Mouse (Mus musculus): ENCODE data around the gene 6030468B19Rik. TPM values are rescaled to one million over a fixed set of nuclear protein-coding genes. Genes with fewer than 3 reads are reported as not detected.
"Not testable (repeated sequence)": the region's sequence is repeated elsewhere in the genome, so short reads cannot be mapped to it uniquely, and the experiment has no call there.

6030468B19Rik gene
- total RNA-seq, 2 experiments from 2014 or later = 0.87 to 1.7 TPM

DNA sequence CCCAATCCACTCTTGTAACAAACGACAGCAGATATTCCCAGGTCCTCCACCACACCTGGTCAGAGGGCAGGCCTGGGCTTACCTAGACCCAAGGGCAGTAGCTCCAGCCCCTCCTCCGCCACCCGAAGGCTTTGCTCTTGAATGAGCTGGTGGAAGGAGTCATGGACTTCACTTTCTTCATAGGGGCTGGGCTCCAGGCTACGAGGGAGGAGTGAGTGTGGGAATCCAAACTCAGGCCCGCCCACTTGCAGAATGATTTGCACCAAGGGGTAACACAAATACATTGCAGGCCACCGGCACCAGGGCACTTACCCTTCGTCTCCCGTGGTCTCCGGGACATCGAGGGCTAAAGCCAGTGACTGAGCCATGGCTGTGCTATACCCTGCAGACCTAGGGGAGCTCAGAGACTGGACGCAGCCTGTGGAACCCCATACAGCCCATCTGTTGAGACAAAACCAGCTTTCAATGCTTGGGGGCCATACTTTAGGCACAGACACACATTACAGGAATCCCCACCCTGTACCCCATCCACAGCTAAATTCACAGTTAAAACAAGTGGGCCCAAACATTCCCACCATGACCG is 18.5 kb upstream of the 6030468B19Rik start:
- DNase-seq (ENCODE audit: low spot score in 2 of 2) = no peak

DNA sequence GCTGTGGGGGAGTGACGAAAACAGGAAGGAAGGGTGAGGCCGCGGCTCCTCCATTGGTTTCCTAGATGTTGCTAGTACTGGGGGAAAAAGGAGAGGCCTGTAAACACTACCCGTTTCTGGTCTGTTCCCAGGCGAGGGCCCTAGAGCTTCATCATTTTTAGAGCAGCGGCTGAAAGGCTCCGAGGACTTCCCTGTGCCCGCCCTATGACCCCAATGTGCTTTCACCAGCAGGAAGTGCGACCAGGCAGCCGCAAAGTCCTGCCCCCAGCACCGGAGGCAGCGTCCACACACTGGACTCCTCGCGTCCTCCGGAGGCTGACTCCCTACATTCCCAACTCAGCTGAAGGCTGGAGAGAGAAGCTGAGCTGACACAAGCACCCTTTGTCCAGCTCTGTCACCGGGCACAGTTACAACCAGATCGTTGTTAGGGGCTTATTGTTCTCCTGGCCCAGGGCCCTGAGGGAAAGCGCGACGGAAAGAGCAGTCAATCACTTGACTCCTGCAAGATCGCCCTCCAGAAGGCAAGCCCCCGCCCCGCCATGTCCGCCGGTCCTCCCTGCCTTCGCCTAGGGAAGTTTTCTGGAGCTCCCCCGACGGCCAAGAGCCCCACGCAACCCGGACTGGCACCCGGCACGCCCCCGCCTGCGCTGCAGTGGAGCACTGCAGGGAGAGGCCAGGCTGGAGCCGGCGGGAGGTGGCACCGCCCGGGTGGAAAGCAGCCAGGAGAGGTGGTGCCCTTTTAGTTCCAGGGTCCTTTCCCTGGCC is 17.8 kb upstream of the 6030468B19Rik start:
- DNase-seq (ENCODE audit: low spot score in 2 of 2) = peak; percentile 50 to 61

DNA sequence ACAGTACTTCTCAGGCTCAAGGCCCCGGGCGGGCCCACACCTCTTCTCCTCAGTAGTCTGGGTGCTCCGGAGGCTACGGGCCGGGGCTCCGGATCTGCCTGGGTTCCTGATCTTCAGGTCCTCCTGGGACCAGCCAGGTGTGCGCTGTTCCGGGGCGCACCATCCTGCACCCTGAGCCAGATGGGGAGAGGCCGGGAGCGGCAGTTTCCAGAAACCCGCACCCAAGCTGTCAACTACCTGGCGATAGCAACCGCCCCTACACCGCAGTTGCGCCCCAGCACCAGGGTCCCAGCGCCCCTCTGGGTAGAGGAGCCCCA is 17.3 kb upstream of the 6030468B19Rik start:
- no peak for DNase-seq (ENCODE audit: low spot score in 2 of 2)

DNA sequence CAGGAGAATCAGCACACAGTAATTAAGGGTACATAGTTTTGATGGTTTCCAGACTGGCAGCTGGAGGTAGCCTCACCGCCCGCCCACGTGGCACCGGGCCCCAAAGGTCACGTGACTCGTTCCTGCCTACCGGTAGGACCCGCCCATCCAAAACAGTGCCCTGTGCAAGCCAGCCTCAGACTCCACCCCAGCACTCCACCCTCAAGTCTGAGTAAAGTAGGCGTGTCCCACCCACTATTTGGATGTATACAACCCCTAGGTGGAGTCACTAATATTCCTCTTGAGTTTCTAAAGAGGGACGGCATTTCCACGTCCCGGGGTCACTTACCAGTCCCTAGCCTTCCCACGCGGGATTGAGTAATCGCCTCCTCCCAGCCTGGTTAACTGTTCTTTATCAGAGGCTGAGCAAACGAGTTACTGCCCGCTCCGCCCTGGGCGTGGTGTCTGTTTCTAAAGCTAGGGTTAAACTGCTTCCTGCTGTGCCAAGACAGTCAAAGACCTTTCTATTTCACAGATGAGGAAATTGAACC is 16.8 kb upstream of the 6030468B19Rik start:
- DNase-seq (ENCODE audit: low spot score in 2 of 2) = peak; percentile 62 to 81

DNA sequence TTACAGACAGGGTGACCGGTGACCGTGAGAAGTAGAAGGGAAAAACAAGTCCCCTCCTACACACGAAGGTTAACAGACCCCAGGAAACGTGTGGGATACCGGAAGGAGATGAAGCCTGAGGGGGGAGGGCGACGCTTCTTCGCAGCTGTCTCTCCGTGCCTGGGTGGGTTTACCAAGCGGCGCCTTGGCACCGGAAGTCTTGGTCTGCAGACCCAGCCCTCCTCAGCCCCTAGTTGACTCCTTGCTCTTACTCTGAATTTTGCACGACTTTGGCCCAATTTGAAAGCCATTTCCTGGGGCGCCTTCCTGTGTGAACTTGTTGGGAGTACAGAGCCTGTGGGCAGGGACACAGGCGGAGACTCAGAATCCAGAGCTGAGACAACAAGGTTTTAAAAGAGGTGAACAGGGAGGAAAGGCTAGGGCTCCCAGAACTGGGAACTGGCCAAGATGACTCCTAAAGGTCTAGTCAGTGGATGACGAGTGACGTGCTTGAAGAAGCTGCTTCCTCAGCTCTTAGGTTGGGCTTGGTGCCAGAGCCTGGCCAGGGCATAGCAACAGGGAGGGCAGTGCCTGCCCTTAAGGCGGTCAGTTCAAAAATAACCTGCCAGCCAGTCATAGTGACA is 16.1 kb upstream of the 6030468B19Rik start:
- DNase-seq (ENCODE audit: low spot score in 2 of 2) = peak in 1 of 2 experiments; percentile 69

DNA sequence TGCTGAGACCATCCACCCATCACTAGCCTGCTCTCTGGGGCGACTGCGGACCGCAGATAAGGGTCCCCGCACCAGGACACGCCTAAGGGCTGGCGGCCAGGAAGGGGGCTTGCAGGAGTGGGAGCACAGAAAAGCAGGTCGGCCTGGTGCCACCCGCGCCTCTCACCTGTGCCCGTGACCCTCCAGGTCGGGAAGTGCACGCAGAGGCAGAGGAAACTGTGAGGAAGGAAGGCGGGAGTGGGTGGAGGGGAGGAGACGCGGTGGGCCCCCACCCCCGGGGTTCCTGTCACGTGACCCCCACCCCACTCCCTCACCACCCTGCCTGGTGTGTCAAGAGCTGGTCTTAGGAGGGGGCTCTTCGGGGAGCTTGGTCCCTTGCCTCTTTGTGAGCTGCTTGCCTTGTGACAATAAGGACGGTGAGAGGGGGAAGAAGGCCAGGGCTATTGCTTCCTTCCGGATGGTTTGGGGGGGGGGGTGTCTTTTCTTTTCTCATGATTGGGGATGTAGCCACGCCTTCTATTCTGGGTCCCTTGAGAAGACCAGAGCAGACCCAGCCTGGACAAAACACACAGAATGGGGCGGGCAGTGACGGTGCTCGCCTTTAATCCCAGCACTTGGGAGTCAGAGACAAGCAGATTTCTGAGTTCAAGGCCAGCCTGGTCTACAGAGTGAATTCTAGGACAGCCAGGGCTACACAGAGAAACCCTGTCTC is 15.3 kb upstream of the 6030468B19Rik start, which contains the start of the genes Tmc8 and Tmc6:
Gene Tmc8 (plus strand): TSS at position 84 of the 712 bp plus-strand sequence.
Gene Tmc6 (minus strand): TSS at position 206 of the 712 bp plus-strand sequence.
- DNase-seq (ENCODE audit: low spot score in 2 of 2) = no peak

DNA sequence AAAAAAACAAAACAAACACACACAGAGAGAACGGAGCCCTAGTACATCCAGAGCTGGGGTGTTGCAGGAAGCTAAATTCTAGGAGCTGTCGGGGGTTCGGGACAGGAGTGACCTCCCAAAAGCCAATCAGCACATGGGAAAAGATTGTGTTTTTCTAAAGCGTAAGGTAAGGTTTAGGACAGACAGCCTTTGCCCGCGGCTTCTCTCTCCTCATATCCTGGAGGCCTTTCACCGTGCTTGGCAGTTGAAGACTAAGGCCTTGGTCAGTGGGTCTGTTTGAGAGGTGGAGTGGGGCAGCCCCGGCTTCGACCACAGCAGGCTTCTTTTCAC is 14.8 kb upstream of the 6030468B19Rik start:
- no peak for DNase-seq (ENCODE audit: low spot score in 2 of 2)

DNA sequence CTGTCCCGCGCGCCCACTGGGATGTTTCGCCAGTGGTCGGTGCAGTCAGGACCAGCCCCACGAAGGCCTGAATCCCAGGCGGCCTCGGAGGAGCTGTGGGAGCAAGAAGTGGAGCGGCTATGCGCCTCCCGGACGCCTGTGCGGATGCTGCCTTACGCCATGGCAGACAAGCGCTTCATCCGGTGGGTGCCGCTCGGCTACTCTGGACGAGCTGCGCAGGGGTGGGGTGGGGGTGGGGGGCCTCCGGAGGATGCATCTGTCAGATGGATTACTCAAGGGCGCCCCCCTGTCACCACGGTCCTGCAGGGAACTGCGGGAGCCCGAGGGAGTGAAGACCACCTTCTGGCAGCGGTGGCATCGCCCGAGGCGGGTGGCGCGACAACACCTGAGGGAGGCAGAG is 14.4 kb upstream of the 6030468B19Rik start:
- DNase-seq (ENCODE audit: low spot score in 2 of 2) = no peak

DNA sequence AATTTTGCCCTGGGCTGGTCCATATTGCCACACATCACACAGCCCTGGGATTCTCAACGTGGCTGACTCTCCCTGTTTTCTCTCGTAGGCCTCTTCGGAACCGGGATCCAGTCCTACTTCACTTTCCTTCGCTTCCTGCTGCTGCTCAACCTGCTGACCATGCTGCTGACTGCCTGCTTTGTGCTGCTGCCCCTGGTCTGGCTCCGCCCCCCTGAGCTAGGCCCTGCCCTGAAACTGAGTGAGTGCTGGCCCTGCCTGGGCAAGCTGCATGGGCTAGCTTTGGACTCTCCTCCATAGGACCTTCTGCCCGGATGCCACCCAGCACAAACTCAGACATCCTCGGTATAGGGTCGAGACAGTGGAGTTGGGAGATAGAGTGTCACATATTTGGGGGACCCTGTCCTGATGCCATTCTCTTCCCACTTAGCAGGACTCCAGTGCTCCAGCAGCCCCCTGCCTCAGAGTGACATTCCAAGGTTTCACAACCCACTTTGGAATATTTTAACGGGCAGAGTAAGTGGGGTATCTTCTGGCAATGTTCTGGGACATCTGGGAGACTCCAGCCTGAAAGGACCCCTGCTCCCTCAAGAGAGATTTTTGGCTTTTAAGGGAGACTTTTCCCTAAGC is 13.7 kb upstream of the 6030468B19Rik start:
- no peak for DNase-seq (ENCODE audit: low spot score in 2 of 2)

DNA sequence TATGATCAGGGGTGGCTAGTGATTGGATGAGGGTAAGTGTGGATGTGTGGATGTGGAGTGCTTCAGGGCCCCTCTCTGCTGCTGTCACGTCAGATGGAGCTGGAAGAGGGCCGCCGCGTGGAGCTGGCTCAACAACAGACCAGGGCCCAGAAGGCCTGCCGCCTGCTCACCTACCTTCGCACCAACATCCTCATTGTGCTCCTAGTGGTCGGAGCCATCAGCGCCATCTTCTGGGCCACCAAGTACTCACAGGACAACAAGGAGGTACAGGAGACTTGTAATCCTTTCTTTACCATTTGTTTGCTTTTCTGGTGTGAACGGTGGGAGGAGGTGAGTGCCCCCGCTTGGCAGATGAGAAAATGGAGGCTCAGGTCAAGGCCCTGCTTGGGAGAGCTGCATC is 11.2 kb upstream of the 6030468B19Rik start:
- DNase-seq (ENCODE audit: low spot score in 2 of 2) = no peak

DNA sequence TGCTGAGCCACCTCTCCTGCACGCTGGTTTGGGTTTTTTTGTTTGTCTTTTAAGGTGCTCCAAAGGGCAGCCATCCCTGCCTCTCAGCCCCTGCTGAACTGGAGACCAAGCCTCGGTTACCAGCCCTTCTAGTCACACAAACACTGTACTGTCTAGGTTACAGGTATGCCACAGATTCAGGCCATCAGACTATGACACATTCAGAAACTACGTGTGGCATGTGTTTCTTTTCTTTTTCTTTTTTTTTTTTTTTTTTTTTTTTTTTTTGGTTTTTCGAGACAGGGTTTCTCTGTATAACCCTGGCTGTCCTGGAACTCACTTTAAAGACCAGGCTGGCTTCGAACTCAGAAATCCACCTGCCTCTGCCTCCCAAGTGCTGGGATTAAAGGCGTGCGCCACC is 9.0 kb upstream of the 6030468B19Rik start:
- DNase-seq (ENCODE audit: low spot score in 2 of 2) = not testable (repeated sequence)

DNA sequence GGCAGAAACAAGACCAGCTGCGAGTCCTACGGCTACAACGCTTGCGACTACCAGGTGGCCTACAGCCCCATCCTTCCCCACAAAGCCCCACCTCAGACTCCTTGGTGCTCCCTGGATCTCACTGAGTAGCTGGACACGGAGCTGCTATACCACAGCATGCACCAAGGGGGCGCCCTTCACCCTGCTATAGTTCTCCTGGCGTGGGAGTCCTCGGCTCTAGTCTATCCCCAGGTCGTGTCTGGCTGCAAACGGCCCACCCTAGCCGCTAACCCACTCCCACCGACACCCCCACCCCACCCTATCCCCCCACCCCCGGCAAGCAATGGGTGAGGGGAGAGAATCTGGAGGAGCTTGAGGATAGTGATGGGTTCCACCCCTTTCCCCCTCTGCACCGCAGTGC is 7.2 kb upstream of the 6030468B19Rik start:
- DNase-seq (ENCODE audit: low spot score in 2 of 2) = peak in 1 of 2 experiments; percentile 61

DNA sequence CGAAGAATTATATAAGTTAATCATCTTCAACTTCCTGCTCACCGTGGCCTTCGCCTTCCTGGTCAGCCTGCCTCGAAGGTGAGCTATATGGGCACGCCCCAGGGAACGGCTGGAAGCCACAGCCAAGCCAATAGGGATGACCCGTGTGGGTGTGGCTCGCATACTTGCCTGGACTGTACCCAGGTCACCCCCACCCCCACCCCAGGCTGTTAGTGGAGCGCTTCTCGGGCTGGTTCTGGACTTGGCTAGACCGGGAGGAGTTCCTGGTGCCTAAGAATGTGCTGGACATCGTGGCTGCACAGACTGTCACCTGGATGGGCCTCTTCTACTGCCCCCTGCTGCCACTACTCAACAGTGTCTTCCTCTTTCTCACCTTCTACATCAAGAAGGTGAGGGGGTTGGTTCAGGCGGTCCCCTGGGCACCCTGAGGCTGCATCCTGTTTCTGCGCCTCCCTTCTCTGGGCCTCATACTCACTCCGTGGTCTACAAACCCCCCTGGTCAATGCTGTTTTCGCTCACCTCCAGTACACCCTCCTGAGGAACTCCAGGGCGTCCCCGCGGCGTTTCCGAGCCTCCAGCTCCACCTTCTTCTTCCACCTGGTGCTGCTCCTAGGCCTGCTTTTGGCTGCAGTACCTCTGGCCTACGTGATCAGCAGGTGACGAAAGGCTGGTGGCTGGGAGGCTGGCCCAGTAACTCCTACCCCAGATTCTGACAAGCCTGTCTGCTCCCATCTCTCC is 6.6 kb upstream of the 6030468B19Rik start:
- no peak for DNase-seq (ENCODE audit: low spot score in 2 of 2)

DNA sequence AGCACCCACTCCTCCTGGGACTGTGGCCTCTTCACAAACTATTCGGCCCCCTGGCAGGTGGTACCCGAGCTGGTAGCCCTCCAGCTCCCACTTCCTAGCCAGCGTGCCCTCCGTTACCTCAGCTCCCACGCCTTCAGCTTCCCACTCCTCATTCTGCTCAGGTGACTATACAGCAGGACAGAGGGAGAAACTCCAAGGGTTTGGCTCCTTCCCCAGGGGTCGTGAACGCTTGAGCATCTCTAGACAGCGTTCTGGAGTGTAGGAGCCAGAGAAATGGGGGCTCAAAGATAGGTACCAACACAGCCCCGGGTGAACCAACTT is 6.1 kb upstream of the 6030468B19Rik start:
- DNase-seq (ENCODE audit: low spot score in 2 of 2) = no peak

DNA sequence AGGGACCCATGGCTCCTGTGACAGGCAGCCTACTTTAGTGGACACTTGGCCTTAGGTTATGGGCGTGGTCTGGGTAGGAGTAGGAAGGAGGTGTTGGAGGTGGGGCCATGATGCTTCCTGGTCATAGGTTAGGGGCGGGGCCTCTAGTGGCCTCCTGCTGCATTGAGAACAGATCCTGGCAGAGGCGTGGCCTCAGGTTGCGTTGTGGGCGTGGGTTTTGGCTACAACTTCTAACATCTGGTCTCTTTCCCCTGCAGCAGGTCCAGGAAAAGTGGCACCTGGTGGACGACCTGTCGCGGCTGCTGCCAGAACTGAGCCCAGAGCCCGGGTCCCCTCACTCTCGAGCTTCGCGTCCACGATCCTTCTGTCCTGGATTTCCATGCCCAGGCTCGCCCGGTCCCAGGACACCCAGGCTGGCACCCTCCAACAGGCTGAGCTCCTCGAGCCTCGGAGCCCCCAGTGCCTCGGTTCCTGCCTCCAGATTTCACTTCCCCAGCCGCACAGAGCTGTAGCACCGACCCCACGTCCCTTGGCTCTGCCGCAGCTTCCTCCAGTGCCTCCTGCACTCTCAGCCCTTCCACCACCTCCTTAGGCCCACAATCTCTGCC is 5.1 kb upstream of the 6030468B19Rik start:
- DNase-seq (ENCODE audit: low spot score in 2 of 2) = no peak

DNA sequence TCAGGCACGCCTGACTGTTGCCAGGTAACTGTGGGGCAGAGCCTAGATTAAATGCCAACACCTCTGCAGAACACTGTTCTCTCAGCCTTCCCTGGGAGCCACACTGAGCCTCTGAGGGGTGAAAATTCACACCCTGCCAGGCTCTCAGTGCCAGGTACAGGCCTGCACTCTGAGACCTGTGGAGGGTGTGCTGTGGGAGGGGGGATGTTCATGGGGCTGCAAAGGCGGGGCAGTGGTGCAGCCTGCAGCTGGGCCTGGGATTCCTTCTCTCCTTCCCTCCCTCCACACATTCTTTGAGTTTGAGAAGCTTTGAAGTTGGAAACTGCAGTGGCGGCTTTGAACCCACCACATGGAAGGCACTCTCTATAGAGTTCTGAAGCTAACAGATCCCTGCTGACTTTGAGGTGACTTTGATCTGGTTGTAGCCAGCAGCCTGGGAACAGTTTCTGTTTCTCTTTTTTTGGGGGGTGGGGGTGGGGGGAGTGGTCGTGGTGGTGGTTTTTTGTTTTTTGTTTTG is 3.4 kb upstream of the 6030468B19Rik start:
- DNase-seq (ENCODE audit: low spot score in 2 of 2) = no peak

DNA sequence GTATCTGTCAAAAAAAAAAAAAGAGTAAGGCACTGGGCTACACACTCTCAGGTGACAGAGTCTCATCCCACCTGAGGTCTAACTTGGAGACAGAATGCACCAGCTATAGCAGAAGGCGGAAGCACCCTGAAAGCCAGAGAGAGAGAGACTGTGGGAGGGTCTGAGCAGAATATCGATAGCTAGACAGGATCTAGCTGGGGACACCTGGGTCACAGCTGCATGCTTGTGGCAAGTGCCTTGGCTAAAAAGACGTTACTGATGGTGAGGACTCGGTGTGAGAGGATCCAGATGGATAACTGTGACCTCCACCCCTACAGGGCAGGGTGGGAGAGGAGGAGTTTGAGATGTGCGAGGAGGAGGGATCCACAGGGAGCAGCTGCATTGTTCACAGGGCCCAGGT is 506 bp upstream of the 6030468B19Rik start:
- DNase-seq (ENCODE audit: low spot score in 2 of 2) = no peak

DNA sequence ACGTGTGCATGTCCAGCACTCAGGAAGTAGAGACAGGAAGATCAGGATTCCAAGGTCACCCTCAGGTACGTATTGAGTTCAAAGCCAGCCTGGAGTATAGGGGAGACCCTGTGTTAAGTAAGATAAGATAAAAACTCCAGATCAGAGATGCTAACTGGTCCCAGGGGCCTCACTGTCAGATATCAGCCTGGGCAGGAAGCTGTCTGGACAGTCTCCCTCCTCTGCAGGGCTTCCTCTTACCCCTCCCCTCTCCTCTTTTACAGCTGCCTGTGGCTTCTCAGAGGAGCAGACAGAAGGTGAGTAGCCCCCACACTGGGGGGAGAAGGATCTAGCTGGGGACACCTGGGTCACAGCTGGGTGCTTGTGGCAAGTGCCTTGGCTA is 691 bp downstream of the 6030468B19Rik start:
- no peak for DNase-seq (ENCODE audit: low spot score in 2 of 2)

DNA sequence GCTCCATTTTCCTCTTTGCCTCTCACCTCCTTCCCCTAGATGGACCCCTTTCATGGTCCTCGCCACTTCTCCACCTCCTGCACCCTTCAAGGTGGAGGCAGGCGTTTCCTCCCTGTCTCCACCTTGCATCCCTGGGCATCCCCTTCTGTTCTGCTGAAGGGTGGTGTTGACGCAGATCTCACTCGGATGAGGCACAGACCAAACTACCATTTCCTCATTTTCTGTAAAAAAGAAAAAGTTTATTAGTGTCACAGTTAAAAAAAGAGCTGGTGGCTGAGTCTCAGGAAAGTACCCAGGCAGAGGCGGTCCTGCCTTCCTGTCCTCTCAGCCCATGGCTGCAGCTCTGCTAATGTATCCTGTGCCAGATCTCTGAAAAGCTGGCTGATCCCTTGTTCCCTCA is 1.7 kb downstream of the 6030468B19Rik start:
- no peak for DNase-seq (ENCODE audit: low spot score in 2 of 2)

DNA sequence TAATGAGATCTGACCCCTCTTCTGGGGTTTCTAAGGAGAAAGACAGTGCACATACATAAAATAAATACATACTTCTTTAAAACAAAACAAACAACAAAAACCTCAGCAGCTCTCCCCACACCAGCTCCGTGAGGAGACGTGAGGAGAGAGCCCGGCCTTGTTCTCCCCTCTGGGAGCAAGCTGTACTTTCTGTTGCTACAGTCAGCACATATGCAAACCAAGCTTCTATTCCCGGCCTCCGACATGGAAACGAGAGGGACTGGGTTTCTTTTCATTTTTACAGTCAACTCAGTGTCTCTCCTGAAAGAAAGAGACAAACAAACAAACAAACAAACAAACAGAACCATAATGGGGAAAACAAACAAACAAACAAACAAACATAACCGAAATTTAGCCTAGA is 2.6 kb downstream of the 6030468B19Rik start:
- DNase-seq (ENCODE audit: low spot score in 2 of 2) = no peak
